Mouse (Mus musculus) thymus, adult 18-20 months (tissue): ENCODE results near the gene Trpc4.

Source experiments
- DNase-seq, 2 experiments: peaks; one replicate each; pipeline ENCODE4 v3.0.0; 2022; ENCODE audit warnings: mixed read lengths in 2 of 2

Trpc4 gene

DNA sequence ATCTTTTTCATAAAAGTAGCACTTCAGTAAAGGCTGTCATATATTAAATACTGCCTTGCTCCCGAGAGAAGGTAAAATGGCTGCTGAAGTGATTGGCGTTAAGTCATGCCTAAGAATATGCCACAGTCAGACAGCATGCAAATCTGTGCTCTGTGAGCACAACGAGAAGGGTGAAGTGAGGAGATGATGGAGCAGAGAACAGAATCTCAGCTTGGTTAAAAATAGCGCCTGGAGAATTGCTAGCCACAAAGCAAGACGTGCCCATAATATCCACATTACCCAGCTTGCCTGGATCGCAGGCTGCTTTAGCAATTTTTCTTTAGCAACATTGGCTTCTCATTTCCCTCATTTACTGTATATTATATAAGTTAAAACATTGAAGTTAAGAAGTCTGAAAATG, 113.3 kb downstream of the Trpc4 start:
- DNase-seq = no peak

DNA sequence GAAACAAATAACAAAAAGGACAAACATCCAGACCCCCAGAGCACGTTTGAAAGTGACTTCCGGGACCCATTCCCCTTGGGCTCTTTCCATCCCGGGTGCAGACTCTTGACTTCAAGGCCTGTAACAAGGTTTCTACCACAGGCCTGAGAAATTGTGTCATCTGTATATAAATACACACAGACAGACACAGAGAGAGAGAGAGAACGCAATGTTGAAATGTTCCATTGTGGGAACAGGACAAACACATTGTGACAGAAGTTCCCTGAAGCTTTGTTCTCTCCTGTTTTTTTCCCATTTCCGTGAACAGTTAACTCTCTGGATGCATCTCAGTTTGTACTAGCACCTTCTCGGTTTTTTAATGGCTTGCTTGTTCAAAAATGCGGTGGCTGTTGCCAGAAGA, 118.8 kb downstream of the Trpc4 start:
- DNase-seq = no peak

DNA sequence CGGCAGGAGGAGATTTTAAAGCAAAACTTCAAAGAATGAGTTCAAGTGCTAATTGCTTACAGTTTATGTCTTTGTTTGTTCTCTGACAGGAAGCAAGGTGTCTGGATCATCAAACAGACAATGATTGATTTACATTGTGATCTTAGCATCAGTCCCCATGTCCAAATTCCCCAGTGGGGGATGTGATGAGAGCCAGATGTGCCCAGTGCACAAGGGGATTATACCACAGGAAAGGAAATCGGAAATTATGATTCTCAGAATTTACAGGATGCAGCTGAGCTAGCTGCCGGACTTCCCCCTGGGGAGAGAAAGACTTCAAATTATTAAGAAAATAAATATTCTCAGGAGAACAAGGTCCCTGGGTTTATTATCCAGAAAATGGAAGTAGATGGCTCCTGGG, 133.9 kb downstream of the Trpc4 start:
- DNase-seq = no peak

DNA sequence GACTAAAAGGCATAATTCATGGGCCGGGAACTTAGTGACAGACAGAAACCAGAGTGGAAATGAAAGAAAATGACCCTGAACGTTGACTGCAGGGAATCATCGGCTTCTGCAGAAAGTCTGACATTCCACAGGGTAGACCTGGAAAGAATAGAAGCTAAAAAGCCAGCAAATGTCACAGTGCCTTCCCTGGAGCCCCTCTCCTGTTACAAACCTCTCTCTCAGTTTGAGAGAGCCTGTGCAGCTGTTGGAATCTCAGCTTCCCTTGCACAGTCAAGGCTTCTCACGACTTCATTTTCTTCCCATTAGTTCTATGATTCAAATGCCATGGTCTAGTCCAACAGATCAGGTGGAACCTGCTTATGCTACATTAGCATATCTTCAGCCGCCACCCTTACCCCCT, 154.8 kb downstream of the Trpc4 start:
- DNase-seq = no peak

DNA sequence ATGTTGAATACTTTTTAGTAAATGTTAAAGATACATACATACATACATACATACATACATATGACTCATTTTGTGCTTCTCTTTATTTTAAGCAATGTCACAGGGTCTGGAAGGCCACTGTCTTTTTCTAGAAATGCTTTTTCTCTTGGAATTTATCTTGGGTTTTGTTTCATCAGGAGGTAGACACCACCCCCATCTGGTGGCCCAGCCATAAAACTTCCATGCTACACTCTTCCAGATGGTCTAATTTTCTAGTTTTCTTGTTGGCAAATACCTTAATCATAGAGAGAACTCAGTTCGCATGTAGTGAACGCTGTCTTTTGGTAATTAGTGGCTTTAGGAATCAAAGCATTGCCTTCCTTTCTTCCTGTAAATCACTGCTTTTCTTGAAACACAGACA, 158.2 kb downstream of the Trpc4 start:
- no peak for DNase-seq

DNA sequence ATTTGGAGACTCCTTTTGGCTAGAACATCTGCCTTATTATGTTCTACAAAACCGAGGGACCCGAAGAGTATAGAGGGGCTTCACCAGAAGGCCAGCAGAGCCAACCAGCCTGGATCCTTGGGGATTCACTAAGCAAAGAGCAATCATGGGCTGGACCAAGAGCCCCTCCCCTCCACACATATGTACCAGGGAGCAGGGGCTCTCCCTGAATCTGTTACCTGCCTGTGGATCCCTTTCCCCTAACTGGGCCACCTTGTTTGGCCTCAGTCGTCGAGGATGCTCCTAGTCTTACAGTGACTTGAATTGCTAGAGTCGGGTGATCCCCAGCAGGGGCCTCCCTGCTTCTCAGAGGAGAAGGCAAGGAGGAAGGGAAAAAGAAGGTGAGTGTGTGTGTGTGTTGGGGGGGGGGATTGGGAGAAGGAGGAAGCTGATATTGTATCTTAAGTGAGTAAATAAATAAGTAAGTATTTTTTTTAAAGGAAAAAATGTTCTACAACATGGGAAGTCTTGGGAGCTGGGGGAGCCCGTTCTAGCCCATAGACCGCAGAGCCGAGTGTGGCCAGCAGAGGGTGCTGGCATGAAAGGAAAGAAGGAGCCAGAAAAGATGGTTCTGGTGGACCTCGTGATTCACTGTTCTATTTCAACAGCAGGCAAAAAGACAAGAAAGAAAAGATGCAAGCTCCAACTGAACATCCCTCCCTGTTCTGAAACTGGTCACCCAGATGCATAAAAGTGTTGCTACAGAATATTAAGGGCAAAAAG, 197.2 kb downstream of the Trpc4 start:
- peak in 1 of 2 experiments; percentile 4 for DNase-seq

DNA sequence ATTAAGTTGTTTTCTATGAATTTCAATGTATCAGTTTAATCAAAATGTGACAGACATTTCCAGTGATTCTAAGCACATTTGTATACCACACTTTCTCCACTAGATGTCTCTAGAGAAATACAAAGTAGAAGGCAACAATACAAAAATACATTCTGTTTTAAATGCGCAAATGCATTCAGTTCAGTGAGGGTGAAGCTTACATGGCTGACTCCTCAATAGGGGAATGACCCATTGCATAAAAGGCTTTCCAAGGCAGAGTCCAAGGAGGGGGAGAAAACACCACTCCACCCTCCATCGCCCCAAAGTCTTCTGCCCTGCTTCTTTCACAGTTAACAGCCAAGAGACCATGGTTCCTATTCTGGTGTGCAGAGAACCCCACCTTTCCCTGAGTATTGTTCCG, 201.7 kb downstream of the Trpc4 start:
- no peak for DNase-seq

DNA sequence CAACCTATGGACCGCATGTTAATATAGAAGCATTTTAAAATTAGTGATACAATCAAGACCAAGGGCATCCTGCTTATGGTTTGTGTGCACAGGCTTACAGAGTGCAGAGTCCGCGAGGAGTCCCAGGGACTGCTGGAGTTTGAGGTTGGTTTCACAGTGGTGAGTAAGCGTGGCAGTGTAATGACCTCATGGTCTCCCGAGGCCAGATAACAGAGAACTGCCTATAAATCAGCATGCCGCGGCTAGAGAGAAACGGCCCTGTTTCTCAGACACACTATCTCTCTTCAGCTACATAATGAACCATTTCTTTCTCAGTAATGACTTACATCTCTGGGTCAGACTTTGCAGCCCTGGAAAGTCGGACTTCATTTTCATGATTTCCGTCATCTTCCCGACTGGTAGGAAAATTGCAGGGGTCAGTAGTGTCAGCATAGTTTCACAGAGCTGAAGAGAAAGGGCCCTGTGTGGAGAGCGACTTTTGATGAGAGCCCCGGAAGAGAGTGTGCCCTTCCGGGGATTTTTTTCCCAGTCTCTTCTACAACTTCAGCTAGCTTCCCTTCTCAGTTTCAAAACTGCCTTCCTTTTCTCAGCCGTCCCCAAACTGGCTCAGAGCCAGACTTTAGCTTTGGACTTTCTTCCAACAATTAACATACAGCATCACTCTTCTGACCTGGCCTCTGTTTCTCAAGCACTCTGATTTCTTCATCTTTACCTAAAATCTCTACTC, 202.8 kb downstream of the Trpc4 start:
- no peak for DNase-seq

DNA sequence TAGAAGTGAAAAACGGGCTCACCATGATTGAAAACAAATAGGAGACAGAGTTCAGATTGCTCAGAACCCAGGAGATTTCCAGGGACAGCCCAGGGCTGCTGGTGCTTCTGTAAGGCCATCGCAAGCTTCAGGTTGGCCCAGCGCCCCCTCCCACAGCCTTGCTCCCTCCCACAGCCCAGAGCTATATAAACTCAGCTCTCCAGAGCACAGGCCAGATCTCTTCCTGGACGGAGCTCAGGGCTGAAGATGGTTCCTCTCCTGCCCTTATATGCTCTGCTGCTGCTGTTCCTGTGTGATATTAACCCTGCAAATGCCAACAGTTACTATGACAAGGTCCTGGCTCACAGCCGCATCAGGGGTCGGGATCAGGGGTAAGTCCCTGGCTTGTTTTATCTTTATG, 205.1 kb downstream of the Trpc4 start, which contains the start of gene Postn:
TSS of gene Postn (plus strand) at position 213 of the 400 bp plus-strand sequence.
- no peak for DNase-seq

DNA sequence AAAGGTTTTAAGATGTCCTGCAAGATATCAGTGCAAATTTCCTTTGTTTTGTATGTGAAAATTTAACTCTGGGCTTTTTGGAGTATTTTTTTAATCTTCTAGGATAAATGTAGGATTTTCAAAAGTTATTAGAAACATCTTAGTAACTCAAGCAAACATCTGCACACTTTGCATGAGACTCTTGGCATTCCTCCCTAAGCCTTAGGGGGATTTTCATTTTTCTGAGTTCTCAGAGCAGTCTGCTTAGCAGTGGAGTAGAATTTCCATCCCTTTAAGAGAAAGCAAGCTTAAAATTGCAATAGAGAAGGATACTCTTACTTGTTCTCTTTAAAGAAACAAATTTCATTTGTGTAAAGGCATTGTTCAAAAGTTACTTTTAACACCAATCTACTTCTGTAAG, 205.8 kb downstream of the Trpc4 start:
- DNase-seq = no peak
